Mouse (Mus musculus): ENCODE results near the gene Rpl35a.
"Not testable (repeated sequence)": the region's sequence is repeated elsewhere in the genome, so short reads cannot be mapped to it uniquely, and the experiment has no call there.

Gene Rpl35a

DNA sequence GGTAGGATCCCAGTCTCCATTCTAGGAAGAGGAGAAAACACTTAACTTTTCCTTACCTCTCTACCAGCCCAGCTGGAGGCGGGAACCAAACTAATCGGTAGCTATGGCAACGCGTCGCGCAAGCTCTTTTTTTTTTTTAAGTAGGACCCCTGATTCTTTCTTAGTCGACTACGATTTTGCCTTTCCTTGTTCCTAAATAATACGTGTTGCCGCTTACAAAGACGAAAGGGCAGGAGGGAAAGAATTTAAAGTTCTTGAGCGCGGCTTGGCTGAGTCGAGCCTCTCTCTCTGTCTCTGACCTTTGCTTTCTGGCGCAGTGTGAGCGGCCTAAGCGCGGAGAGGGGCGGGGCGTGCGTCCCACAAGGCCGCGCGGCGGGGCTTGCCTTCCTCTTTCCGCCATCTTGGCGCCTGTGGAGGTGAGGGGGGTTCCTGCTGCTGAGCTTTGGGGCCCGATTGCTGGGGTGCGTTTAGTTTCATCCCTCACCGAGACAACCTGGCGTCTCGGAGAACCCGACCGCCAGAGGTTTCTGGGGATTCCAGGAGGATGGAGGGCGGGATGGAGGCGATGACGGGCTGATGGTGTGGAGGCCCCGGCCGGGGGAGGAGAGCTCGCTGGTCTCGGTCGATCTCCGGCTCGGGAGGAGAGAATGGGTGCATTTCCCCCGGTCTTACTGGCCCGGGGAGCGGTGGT lies at the start of gene Rpl35a, which contains the start of gene Iqcg:
Gene Rpl35a (plus strand): TSS at position 359 of the 691 bp plus-strand sequence.
Gene Iqcg (minus strand): TSS at position 124 of the 691 bp plus-strand sequence.
- peak; percentile 85 to 93 for DNase-seq

DNA sequence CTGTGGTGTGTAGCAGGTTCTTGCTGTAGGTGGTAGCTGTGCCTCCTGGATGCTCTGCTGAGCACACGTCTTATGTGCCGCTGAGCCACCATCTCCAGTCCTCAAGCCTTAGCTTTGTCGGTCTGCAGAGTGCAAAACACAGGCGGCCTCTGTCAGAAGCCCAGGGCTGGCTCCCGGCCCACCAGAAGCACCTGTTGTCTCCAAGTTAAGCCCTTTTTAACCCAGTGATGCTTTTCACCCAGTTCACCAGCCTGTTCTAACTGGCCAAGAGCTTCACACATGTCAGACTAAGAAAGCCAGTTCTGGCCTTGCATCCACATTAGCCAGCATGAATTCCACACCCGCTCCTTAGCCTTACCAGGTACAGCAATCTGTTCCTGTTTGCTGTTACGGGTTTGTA lies 49.4 kb upstream of the Rpl35a start:
- peak; percentile 53 to 60 for DNase-seq

DNA sequence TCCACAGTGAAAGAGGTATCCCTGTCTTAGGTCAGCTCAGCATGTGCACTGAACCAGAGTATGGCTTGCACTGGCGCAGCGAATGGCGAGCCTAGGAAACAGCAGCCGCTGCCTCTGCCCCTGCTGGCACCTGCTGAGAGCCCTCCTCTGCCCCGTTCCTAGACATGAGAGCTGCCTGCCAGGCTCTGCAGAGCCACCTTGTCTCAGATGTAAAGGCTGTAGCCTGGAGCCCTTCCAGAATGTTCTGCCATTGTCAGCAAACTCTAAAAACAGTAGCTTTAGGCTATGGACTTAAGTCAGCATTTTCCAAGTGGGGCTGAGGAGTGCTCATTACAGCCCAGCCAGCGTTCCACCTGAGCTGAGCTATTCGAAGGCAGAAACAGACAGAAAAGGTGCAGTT lies 48.8 kb upstream of the Rpl35a start:
- DNase-seq = peak in 1 of 2 experiments; percentile 13

DNA sequence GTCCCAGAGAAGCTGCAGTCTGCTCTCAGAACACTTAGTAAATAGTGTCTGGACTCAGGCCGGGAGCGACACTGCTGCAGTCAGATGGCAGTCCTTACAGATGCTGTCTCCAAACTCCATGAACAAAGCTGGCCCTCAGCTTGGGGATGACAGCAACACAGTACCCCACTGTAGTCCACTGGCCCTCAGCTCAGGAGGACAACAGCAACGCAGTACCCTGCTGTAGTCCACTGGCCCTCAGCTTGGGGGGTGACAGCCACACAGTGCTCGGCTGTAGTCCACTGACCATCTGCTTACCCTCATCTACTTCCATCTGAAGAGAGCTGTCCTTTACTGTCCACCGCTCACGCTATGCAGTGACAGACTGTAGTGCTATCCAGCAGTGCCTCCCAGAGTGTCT lies 46.1 kb upstream of the Rpl35a start:
- DNase-seq = no peak

- no peak for DNase-seq
Measured at GRCm38 (mm10) chr16:33013801-33014200, 42.5 kb upstream of the Rpl35a start.

DNA sequence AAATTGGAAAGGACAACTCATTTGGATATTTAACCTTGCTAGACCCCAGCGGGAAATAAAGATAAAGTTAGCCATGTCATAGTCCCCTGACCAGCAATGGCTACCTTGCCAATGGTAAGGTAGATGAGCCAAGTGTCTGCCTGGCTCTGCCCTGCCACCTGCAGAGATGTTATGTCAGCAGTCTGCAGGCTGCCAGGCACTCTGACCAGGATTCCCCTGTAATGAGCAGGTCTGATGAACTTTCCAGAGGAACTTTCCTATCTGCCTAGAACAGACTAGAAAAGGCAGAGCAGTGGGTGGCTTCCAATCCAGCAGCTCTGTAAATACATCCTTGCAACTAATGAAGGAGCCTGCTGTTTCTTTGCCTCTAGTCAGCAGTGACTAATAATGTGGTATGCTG lies 41.3 kb upstream of the Rpl35a start:
- DNase-seq = peak; percentile 65 to 67

- no peak for DNase-seq
Measured at GRCm38 (mm10) chr16:33015396-33015907, 40.8 kb upstream of the Rpl35a start.

DNA sequence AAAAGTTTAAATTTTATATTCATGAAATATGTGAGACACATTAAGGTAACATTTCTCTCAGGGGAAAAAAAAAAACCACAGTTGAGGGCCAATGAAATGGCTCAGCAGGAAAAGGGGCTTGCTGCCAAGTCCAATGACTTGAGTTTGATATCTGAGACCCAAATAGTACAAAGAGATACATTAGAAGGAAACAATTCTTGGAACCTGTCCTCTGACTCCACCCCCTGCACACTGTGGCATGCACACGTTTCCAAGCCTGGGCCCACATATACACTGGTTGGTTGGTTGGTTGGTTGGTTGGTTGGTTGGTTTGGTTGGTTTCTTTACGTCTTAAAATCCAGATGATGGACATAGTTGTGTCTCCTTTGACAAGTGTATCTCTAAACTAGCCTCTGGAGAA lies 40.3 kb upstream of the Rpl35a start:
- DNase-seq = no peak

- DNase-seq = no peak
Measured at GRCm38 (mm10) chr16:33017677-33018349, 38.4 kb upstream of the Rpl35a start.

- DNase-seq = no peak
Measured at GRCm38 (mm10) chr16:33019117-33019770, 37.0 kb upstream of the Rpl35a start.

DNA sequence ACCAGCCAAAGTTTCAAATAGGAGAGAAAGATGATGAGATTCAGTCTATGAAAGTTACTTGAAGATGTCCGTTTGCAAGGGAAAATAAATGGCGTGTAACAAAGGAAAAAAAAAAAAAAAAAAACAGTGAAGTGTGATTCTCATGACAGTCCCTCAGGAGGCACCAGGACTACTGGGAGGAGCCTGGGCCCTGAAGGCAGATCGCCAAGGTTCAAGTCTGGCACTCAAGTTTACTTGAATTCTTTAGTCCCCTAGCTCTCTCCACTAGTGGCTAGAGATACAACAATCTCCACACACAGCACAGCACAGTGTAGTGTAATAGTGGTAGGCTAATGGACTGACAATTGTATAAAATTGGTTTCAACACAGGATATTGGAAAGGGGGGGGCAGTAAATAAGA lies 34.9 kb upstream of the Rpl35a start:
- DNase-seq = no peak

DNA sequence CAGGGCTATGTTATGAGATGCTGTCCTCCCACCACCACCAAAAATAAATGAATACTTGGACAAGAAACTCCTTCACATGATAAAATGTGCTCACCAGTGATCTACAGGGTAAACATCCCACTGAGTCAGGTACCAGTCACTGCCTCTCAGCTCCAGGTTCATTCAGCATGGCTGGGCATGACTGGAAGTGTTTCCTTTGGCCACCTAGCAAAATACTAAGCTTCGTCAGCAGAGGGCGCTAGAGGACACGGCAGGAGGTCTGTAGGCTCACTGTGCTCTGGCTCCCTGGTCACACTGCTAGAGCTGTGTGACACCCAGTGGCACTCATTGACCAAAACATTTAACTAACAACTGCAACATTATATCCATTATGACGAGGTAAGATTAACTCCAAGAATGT lies 32.5 kb upstream of the Rpl35a start:
- DNase-seq = peak; percentile 82 to 83

- DNase-seq = no peak
Measured at GRCm38 (mm10) chr16:33024456-33025104, 31.7 kb upstream of the Rpl35a start.

DNA sequence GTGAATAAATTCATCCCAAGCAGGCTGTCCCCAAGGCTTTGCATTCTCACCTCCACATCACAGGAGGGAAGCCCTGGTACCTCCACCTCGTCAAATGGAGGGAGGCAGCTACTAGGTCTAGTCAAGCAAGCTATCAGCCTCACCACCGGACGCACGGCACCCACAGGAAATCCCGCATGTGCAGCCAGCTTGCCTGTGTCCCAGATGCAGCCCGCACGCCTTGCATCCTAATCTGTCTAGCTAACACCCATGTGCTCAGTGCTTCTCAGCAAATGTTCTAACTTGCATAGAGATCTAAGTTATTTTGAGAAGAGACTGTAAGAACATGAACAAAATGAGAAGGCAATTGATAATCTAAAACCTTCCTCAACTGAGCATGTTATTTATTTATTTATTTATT lies 29.9 kb upstream of the Rpl35a start:
- no peak for DNase-seq

DNA sequence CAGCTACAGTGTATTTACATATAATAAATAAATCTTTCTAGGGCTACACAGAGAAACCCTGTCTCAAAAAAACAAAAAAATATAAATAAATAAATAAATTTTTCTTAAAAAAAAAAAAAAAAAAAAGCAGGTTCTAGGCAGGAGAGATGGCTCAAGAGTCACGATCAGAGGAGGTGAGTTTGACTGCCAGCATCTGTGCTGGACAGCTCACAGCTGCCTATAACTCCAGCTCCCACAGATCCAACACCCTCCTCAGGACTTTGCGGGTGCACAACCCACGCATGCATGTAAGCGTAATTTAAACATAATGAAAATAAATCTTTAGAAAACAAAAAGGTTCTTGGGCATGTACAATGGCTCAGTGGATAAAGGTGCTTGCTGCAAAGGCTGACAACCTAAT lies 20.2 kb upstream of the Rpl35a start:
- DNase-seq = no peak

- DNase-seq = no peak
Measured at GRCm38 (mm10) chr16:33042682-33043081, 13.6 kb upstream of the Rpl35a start.

DNA sequence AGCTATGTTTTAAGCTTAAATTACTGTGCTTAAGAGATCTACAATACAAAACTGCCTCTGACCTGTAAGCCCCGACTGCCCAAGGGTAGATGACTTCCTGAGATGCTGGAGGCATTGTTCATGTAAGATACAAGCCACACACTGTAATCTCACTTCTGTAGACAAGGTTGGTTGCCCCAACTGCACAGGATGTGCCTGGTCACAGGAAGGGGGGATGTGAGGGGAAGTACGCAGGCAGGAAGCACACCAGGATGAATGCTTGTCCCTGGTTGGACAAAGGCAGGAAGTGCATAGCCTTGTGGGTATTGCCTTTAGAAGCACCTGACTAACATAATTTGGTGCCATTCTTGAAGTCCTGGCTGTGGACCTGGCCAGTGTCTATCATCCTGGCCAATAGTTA lies 13.0 kb upstream of the Rpl35a start:
- DNase-seq = no peak

- no peak for DNase-seq
Measured at GRCm38 (mm10) chr16:33048004-33048403, 8.2 kb upstream of the Rpl35a start.

- no peak for DNase-seq
Measured at GRCm38 (mm10) chr16:33048686-33049085, 7.6 kb upstream of the Rpl35a start.

GRCm38 (mm10) chr16:33049809-33050208 lies 6.4 kb upstream of the Rpl35a start:
- DNase-seq = no peak

GRCm38 (mm10) chr16:33053141-33053540 lies 3.1 kb upstream of the Rpl35a start:
- DNase-seq = no peak

DNA sequence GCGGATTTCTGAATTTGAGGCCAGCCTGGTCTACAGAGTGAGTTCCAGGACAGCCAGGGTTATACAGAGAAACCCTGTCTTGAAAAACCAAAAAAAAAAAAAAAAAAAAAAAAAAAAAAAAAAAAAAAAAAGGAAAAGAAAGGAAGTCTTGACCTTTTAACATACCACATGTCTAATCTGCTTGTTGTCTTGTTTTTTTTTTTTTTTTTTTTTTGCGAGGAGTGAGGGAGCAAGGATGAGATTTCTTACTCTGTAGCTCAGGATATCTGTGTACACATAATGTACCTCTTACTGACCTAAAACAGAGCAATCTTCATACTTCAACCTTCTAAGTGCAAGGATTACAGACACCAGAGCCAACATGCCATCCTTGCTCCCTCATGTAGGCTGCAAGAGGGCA lies 1.3 kb upstream of the Rpl35a start:
- not testable (repeated sequence) for DNase-seq

DNA sequence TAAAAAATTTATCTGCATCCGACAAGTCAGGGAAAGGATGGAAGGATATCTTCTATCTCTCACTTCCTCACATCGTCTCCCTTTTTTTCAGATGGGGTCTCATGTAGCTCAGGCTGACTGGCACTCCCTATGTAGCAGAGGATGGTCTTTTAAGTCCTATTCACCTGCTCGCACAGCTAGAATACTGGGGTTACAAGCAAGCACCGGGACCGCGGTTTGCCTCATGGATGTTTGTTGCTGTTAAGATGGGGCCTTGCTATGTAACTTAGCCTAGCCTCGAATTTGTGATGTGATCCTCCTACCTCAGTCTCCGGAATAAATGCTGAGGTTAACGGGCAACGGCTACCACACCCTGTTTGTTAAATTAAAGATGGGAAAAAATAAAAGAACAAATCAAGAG lies 598 bp upstream of the Rpl35a start:
- peak; percentile 10 to 27 for DNase-seq

All from cerebellum, adult 18-20 months (tissue).